Mouse (Mus musculus) neural tube, embryonic 11.5 days (tissue): Measurements from ENCODE around the gene Sri. TPM values are rescaled to one million over a fixed set of nuclear protein-coding genes. Genes with fewer than 3 reads are reported as not detected.
"Not testable (repeated sequence)": the region's sequence is repeated elsewhere in the genome, so short reads cannot be mapped to it uniquely, and the experiment has no call there.

Experiments used
- ATAC-seq: fragments of 200-750 bp; cut with Nextera tagmentation; 2 replicates; pipeline ENCODE4 v1.8.0; 2017; ENCODE audit warnings: moderate number of reproducible peaks, mild to moderate bottlenecking, moderate TSS enrichment, moderate library complexity; ENCODE audit not compliant: insufficient read depth, low FRiP score, low TSS enrichment
- DNase-seq: peaks from one replicate; pipeline ENCODE4 v3.0.0-alpha.2; 2015; ENCODE audit warnings: low spot score
- H3K27ac ChIP-seq: fragments of 300-500 bp; sonication (generic); 2 replicates; pipeline ENCODE4 v1.5.1; 2014; ENCODE audit warnings: low read depth, mild to moderate bottlenecking, low read length
- H3K27me3 ChIP-seq: fragments of 300-500 bp; sonication (generic); 2 replicates; pipeline ENCODE4 v1.6.1; 2014; ENCODE audit warnings: mild to moderate bottlenecking, low read length, mixed read lengths; ENCODE audit not compliant: control insufficient read depth, insufficient read depth
- H3K36me3 ChIP-seq: fragments of 300-500 bp; sonication (generic); 2 replicates; pipeline ENCODE4 v1.6.1; 2014; ENCODE audit warnings: mild to moderate bottlenecking, low read length, moderate library complexity, mixed read lengths; ENCODE audit not compliant: control insufficient read depth, insufficient read depth
- H3K4me1 ChIP-seq: fragments of 300-500 bp; sonication (generic); 2 replicates; pipeline ENCODE4 v1.6.1; 2014; ENCODE audit warnings: low read length, mixed read lengths; ENCODE audit not compliant: control insufficient read depth, insufficient read depth
- H3K4me2 ChIP-seq: fragments of 300-500 bp; sonication (generic); 2 replicates; pipeline ENCODE4 v1.6.1; 2014; ENCODE audit warnings: low read depth, mild to moderate bottlenecking, moderate library complexity
- H3K4me3 ChIP-seq: fragments of 300-500 bp; sonication (generic); 2 replicates; pipeline ENCODE4 v1.5.1; 2014; ENCODE audit warnings: low read depth, low read length
- H3K9ac ChIP-seq: fragments of 300-500 bp; sonication (generic); 2 replicates; pipeline ENCODE4 v1.6.1; 2014; ENCODE audit warnings: mild to moderate bottlenecking, low read length
- H3K9me3 ChIP-seq: fragments of 300-500 bp; sonication (generic); 2 replicates; pipeline ENCODE4 v1.6.1; 2016; ENCODE audit warnings: low read length; ENCODE audit not compliant: control insufficient read depth
- WGBS: fragments of 180-500 bp; shearing (Covaris S2); extraction: QIAGEN DNeasy Blood & Tissue Kit; methylation state at CpG from one replicate; pipeline ENCODE4 v1.1.7; 2014; 5-methylcytosine and 5-hydroxymethylcytosine counted together
- polyA plus RNA-seq: library from polyadenylated mRNA; unstranded; fragments of >200 nt; fragmentation: Nextera tagmentation; extraction: Ambion mirVana; gene quantifications from 2 replicates; pipeline ENCODE4 v1.2.1, GENCODE M21; 2014

The Sri gene
- polyA plus RNA-seq = 169 and 171 TPM in 2 replicates

DNA sequence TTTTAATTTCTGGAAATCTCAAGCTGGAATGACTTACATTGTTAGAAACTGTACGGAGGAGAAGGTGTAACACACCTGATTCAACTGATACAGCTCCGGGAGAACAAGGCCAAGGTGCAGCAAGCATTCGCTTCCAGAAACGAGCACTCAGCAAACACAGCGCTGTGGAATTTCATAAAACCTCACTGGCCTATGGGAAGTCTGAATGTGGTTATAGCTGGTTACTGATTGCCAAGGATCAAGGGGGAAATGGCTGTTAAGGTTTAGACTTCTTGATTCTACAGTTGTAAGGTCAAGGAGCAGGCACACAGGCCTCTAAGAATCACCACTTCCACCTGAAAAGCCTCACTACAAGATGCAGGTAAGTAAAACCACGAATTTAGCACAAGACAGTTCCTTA, at the start of gene Sri:
TSS of gene Sri (plus strand) at position 224 of the 400 bp plus-strand sequence.
- 87% methylated on average over 6 of the region's 6 CpGs for WGBS
- no peak within 1 kb of the TSS for H3K4me3 ChIP-seq
- DNase-seq (no peak), ATAC-seq (no peak)
- no peaks in the 10 kb centered on the region for H3K9me3 ChIP-seq
- H3K4me1 ChIP-seq = no peaks in the 10 kb centered on the region
- no peak within 1 kb of the TSS for H3K9ac ChIP-seq
- H3K27me3 ChIP-seq = no peaks in the 10 kb centered on the region
- no peak within 1 kb of the TSS for H3K4me2 ChIP-seq
- H3K27ac ChIP-seq = no peak within 1 kb of the TSS
- no peaks in the 10 kb centered on the region for H3K36me3 ChIP-seq

GRCm38 (mm10) chr5:7996401-7997044, 49.4 kb upstream of the Sri start:
- ATAC-seq (peak; percentile 60), DNase-seq (peak; percentile 23)
- H3K4me1 ChIP-seq = no peaks in the 10 kb centered on the region
- H3K9me3 ChIP-seq = no peaks in the 10 kb centered on the region
- no peaks in the 10 kb centered on the region for H3K27me3 ChIP-seq
- no peak overlapping the region for H3K4me3 ChIP-seq
- H3K36me3 ChIP-seq = no peaks in the 10 kb centered on the region
- H3K9ac ChIP-seq = no peak overlapping the region
- H3K4me2 ChIP-seq = no peak overlapping the region
- WGBS = 58% methylated on average over 8 of the region's 8 CpGs
- H3K27ac ChIP-seq = no peak overlapping the region

DNA sequence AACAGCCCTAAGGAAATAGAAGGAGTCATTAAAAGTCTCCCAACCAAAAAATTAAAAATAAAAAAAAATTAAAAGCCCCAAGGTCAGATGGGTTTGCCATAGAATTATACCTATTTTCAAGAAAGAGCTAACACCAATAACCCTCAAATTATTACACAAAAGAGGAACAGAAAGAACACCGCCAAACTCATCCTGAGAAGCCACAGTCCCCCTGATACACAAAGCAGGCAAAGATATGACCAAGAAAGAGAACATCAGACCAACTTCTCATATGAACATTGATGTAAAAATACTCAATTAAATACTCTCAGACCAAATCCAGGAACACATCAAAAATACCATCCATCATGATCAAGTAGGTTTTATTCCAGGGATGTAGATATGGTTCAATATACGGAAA, 48.8 kb upstream of the Sri start:
- H3K4me2 ChIP-seq = no peak overlapping the region
- H3K9me3 ChIP-seq = no peaks in the 10 kb centered on the region
- ATAC-seq (no peak), DNase-seq (no peak)
- H3K27ac ChIP-seq = no peak overlapping the region
- H3K27me3 ChIP-seq = no peaks in the 10 kb centered on the region
- H3K36me3 ChIP-seq = no peaks in the 10 kb centered on the region
- H3K4me1 ChIP-seq = no peaks in the 10 kb centered on the region
- H3K9ac ChIP-seq = no peak overlapping the region
- 94% methylated on average over 2 of the region's 2 CpGs for WGBS
- no peak overlapping the region for H3K4me3 ChIP-seq

- H3K4me1 ChIP-seq = no peaks in the 10 kb centered on the region
- H3K9me3 ChIP-seq = no peaks in the 10 kb centered on the region
- H3K4me3 ChIP-seq = no peak overlapping the region
- H3K27ac ChIP-seq = no peak overlapping the region
- no peak overlapping the region for H3K4me2 ChIP-seq
- H3K27me3 ChIP-seq = no peaks in the 10 kb centered on the region
- no peaks in the 10 kb centered on the region for H3K36me3 ChIP-seq
- DNase-seq (no peak), ATAC-seq (no peak)
- 81% methylated on average over 10 of the region's 10 CpGs for WGBS
- H3K9ac ChIP-seq = no peak overlapping the region
These were observed 45.4 kb upstream of the Sri start for GRCm38 (mm10) chr5:8000466-8000865.

- Histone ChIP-seq H3K4me3 (no peak overlapping the region), H3K27me3 (no peaks in the 10 kb centered on the region), H3K9ac (no peak overlapping the region), H3K36me3 (no peaks in the 10 kb centered on the region), H3K4me1 (no peaks in the 10 kb centered on the region), H3K4me2 (no peak overlapping the region), H3K9me3 (no peaks in the 10 kb centered on the region), H3K27ac (no peak overlapping the region)
- no peak for ATAC-seq
- DNase-seq = no peak
These were observed 43.1 kb upstream of the Sri start for GRCm38 (mm10) chr5:8002827-8003226.

- Histone ChIP-seq H3K9ac (no peak overlapping the region), H3K4me1 (no peaks in the 10 kb centered on the region), H3K27me3 (no peaks in the 10 kb centered on the region), H3K9me3 (no peaks in the 10 kb centered on the region), H3K36me3 (no peaks in the 10 kb centered on the region), H3K4me3 (no peak overlapping the region), H3K4me2 (no peak overlapping the region), H3K27ac (no peak overlapping the region)
- 89% methylated on average over 3 of the region's 3 CpGs for WGBS
- ATAC-seq = no peak
- no peak for DNase-seq
These were observed 32.6 kb upstream of the Sri start for GRCm38 (mm10) chr5:8013276-8013675.

GRCm38 (mm10) chr5:8034596-8034995, 11.3 kb upstream of the Sri start:
- 93% methylated on average over 6 of the region's 6 CpGs for WGBS
- not testable (repeated sequence) for H3K4me3 ChIP-seq, ATAC-seq, DNase-seq, H3K36me3 ChIP-seq, H3K9me3 ChIP-seq, H3K9ac ChIP-seq, H3K4me1 ChIP-seq, H3K27ac ChIP-seq, H3K4me2 ChIP-seq, H3K27me3 ChIP-seq

- ATAC-seq (no peak), DNase-seq (no peak)
- 92% methylated on average over 4 of the region's 4 CpGs for WGBS
- Histone ChIP-seq H3K27ac (no peak overlapping the region), H3K9me3 (no peaks in the 10 kb centered on the region), H3K4me1 (no peaks in the 10 kb centered on the region), H3K4me2 (no peak overlapping the region), H3K36me3 (no peaks in the 10 kb centered on the region), H3K4me3 (no peak overlapping the region), H3K9ac (no peak overlapping the region), H3K27me3 (no peaks in the 10 kb centered on the region)
These were observed 7.9 kb downstream of the Sri start for GRCm38 (mm10) chr5:8053827-8054226.

GRCm38 (mm10) chr5:8055721-8056129, 9.8 kb downstream of the Sri start:
- 42% methylated on average over 8 of the region's 8 CpGs for WGBS
- H3K36me3 ChIP-seq = no peaks in the 10 kb centered on the region
- no peaks in the 10 kb centered on the region for H3K4me1 ChIP-seq
- H3K4me2 ChIP-seq = peak overlapping the region; percentile 67
- H3K27me3 ChIP-seq = no peaks in the 10 kb centered on the region
- H3K4me3 ChIP-seq = peak overlapping the region; percentile 73
- no peak overlapping the region for H3K27ac ChIP-seq
- no peaks in the 10 kb centered on the region for H3K9me3 ChIP-seq
- DNase-seq = no peak
- 0 out of 2 replicates have a peak, but pooled peaks have one; percentile 10 for ATAC-seq
- peak overlapping the region; percentile 86 for H3K9ac ChIP-seq
